In genomic region chr12:25210597-25210996, GRCm38 (mm10) we compare ENCODE assay signal across 33 mouse cellular contexts.
"Had no signal": no experiment of that assay in that cellular context is flagged by ENCODE, and none has a peak within 500 bp of the region (broad histone marks: within the 10 kb centered on the region; RNA-seq: fewer than 3 reads in every experiment).

No protein-coding gene starts in this region.

- H3K36me3 ChIP-seq: heart, embryonic 12.5 days; heart, embryonic 13.5 days; heart, embryonic 15.5 days; hindbrain, embryonic 10.5 days; hindbrain, embryonic 12.5 days; hindbrain, embryonic 13.5 days; hindbrain, embryonic 15.5 days; intestine, embryonic 15.5 days; kidney, embryonic 15.5 days had no signal

- H3K27me3 ChIP-seq: heart, embryonic 12.5 days; heart, embryonic 13.5 days; heart, embryonic 15.5 days; hindbrain, embryonic 12.5 days; hindbrain, embryonic 13.5 days; hindbrain, embryonic 15.5 days; intestine, embryonic 15.5 days; kidney, embryonic 15.5 days had no signal

- H3K9me3 ChIP-seq: heart, embryonic 13.5 days; heart, embryonic 15.5 days; hindbrain, embryonic 12.5 days; hindbrain, embryonic 13.5 days; hindbrain, embryonic 15.5 days; intestine, embryonic 15.5 days; kidney, embryonic 15.5 days had no signal

- H3K9ac ChIP-seq: heart, embryonic 12.5 days; heart, embryonic 13.5 days; heart, embryonic 15.5 days; hindbrain, embryonic 12.5 days; hindbrain, embryonic 13.5 days; hindbrain, embryonic 14.5 days; hindbrain, embryonic 15.5 days; intestine, embryonic 15.5 days; kidney, embryonic 15.5 days had no signal

- H3K27ac ChIP-seq: heart, embryonic 13.5 days; heart, embryonic 15.5 days; hindbrain, embryonic 12.5 days; hindbrain, embryonic 13.5 days; hindbrain, embryonic 14.5 days; hindbrain, embryonic 15.5 days; hindbrain, postnatal 0 days; intestine, embryonic 15.5 days; kidney, postnatal 0 days; layer of hippocampus, adult 2 months; left cerebral cortex, adult 2 months had no signal

- H3K4me3 ChIP-seq: heart, embryonic 12.5 days; heart, embryonic 13.5 days; heart, embryonic 15.5 days; hindbrain, embryonic 10.5 days; hindbrain, embryonic 12.5 days; hindbrain, embryonic 13.5 days; hindbrain, embryonic 15.5 days; intestine, embryonic 15.5 days; kidney, embryonic 15.5 days; layer of hippocampus, adult 2 months; left cerebral cortex, adult 2 months had no signal

- H3K4me1 ChIP-seq: hindbrain, embryonic 15.5 days had no signal

- H3K4me2 ChIP-seq: heart, embryonic 11.5 days; heart, embryonic 12.5 days; heart, embryonic 13.5 days; heart, embryonic 15.5 days; hindbrain, embryonic 12.5 days; hindbrain, embryonic 13.5 days; hindbrain, embryonic 14.5 days; hindbrain, embryonic 15.5 days; intestine, embryonic 15.5 days; kidney, embryonic 15.5 days had no signal

- ATAC-seq: hindbrain, embryonic 16.5 days; hindbrain, postnatal 0 days; inflammation-experienced regulatory T-cells, adult 6 months; intestine, embryonic 15.5 days; intestine, embryonic 16.5 days; intestine, postnatal 0 days had no signal

- DNase-seq: heart, postnatal 10 days; heart, postnatal 14 days; heart, postnatal 36 days; heart, postnatal 4 days; kidney, adult 11 months; kidney, adult 18-20 months; kidney, adult 8-10 months; kidney, adult 9 months; kidney, postnatal 10 days; kidney, postnatal 14 days; kidney, postnatal 25 days; kidney, postnatal 4 days; layer of hippocampus, adult 9-11 months; layer of hippocampus, postnatal 36 days had no signal
